Mouse (Mus musculus) G1E (cell line): ENCODE measurements around the gene B3galt1. TPM values are rescaled to one million over a fixed set of nuclear protein-coding genes. Genes with fewer than 3 reads are reported as not detected.

Experiments used
- ATAC-seq: 2 replicates; pipeline ENCODE4 v1.8.0; 2016; ENCODE audit warnings: mild to moderate bottlenecking; ENCODE audit not compliant: insufficient number of reproducible peaks, poor library complexity, low FRiP score, severe bottlenecking; ENCODE audit errors: extremely low read depth
- DNase-seq: peaks from one replicate; pipeline ENCODE4 v3.0.0; 2012; ENCODE audit warnings: low spot score
- H3K27me3 ChIP-seq: 2 replicates; pipeline ENCODE4 v1.6.1; 2012; ENCODE audit warnings: mild to moderate bottlenecking, low read length, inconsistent platforms; ENCODE audit not compliant: insufficient read depth
- H3K36me3 ChIP-seq: replicated peaks from 2 replicates; pipeline ENCODE3; 2012; ENCODE audit warnings: mild to moderate bottlenecking, inconsistent platforms
- H3K4me1 ChIP-seq: 2 replicates; pipeline ENCODE4 v1.6.1; 2012; ENCODE audit warnings: low read depth, low read length, inconsistent platforms, mixed read lengths; ENCODE audit not compliant: insufficient read depth
- H3K4me3 ChIP-seq: 2 replicates; pipeline ENCODE4 v1.5.1; 2012; ENCODE audit warnings: low read depth, mild to moderate bottlenecking, inconsistent platforms, low read length, moderate library complexity, mixed read lengths
- H3K9me3 ChIP-seq: replicated peaks from 2 replicates; pipeline ENCODE4 v1.6.1; 2012; ENCODE audit warnings: inconsistent platforms
- CTCF ChIP-seq: IDR thresholded peaks from 2 replicates; pipeline ENCODE4 v1.5.1; 2012; ENCODE audit warnings: low read depth, low read length, inconsistent platforms, mixed read lengths
- GATA1 ChIP-seq: IDR thresholded peaks from 2 replicates; pipeline ENCODE4 v1.6.1; 2012; ENCODE audit warnings: borderline replicate concordance, low read length, inconsistent platforms, mixed read lengths
- GATA2 ChIP-seq: IDR thresholded peaks from 2 replicates; pipeline ENCODE4 v1.6.1; 2012; ENCODE audit warnings: low read depth, low read length, inconsistent platforms, borderline replicate concordance
- POLR2AphosphoS5 ChIP-seq: IDR thresholded peaks from 2 replicates; pipeline ENCODE4 v1.6.1; 2012; ENCODE audit warnings: low read depth, low read length, inconsistent platforms; ENCODE audit not compliant: insufficient replicate concordance
- TAL1 ChIP-seq: conservative IDR thresholded peaks from 2 replicates; pipeline ENCODE4 v1.6.1; 2012; ENCODE audit warnings: low read depth, low read length, inconsistent platforms, mixed read lengths
- polyA plus RNA-seq: library from polyadenylated mRNA; stranded (reverse); fragments of >175 nt; gene quantifications from 2 replicates; pipeline ENCODE4 v1.2.3, GENCODE M21; 2012
- total RNA-seq, 2 experiments: library from RNA; stranded (forward) in 1 of 2; stranded (reverse) in 1 of 2; fragments of 200-1000 nt in 1 of 2; fragments of >200 nt in 1 of 2; fragmentation: Nextera tagmentation in 1 of 2; gene quantifications; 2 replicates each; pipeline ENCODE4 v1.2.3; 2014 to 2017

Gene B3galt1
- total and polyA plus RNA-seq, 3 experiments: 0.16 TPM; not detected in 2

DNA sequence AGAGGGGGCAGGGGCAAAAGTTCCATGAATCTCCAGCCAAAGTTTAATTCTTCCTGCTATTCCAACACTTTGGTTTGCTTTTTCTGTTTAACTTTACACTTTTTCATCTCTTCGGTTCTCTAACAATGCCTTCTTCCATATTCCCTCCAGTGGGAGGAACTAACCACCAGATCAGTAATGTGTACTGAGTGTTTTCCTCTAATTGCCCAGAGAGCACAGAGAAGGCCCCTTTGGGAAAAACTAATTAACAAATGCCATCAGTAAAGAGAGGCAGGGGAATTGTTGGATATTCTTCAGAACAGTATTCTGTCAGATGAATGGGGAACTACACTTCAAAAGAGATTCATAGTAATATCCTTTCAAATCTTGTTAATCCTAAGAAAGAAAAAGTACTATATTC, 338.1 kb downstream of the B3galt1 start:
- no peak for ATAC-seq
- TF ChIP-seq CTCF (no peak), GATA1 (no peak), POLR2AphosphoS5 (no peak), GATA2 (no peak), TAL1 (no peak)
- Histone ChIP-seq H3K9me3 (peaks cover 15% of the 10 kb centered on the region; the same call in 1 of the 2 replicates), H3K27me3 (no peaks in the 10 kb centered on the region), H3K36me3 (no peaks in the 10 kb centered on the region), H3K4me1 (no peaks in the 10 kb centered on the region), H3K4me3 (no peak overlapping the region)
- DNase-seq: no peak

DNA sequence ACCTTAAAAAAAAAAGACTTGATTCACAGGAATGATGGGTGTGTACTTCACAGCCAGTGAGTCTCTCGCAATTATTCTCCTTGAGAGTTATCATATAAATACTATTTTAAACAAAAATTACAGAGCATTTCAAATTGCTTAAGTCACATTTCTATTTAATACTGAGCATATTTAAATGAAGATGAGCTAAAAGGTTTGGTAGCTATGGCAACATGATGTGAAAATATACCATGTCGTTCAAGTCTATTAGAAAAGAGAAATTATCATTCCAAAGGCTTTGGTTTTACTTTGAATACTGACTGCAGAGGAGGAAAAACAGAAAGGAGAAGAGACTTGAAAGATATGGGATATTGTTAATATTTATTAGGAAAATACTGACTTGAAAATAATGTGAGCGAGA, 366.3 kb downstream of the B3galt1 start:
- DNase-seq: no peak
- Histone ChIP-seq H3K36me3 (no peaks in the 10 kb centered on the region), H3K4me3 (no peak overlapping the region), H3K9me3 (peaks cover 14% of the 10 kb centered on the region), H3K4me1 (no peaks in the 10 kb centered on the region), H3K27me3 (no peaks in the 10 kb centered on the region)
- no peak for TF ChIP-seq GATA2
- no peak for TF ChIP-seq POLR2AphosphoS5
- no peak for TF ChIP-seq TAL1
- no peak for TF ChIP-seq CTCF
- TF ChIP-seq GATA1: no peak
- ATAC-seq: no peak

DNA sequence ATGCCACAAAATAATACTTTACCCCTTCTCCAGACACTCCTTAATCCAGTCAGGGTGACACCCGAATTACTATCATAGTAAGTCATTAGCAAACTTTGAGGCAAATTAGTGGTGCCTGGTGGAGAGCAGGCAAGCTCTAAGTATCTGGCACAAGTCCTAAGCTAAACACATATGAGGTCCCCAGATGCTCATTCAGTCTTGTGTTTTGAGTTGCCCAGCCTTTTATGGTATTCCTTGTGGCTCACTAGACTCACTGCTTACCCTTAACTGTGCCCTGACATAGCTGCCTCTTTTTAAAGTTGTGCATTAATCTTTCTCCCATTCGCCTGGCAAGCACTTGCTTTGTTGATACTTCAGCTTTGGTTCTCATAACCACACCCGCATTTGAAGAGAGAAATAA, 382.7 kb downstream of the B3galt1 start:
- TF ChIP-seq GATA2 (no peak), TAL1 (no peak), POLR2AphosphoS5 (no peak), GATA1 (no peak), CTCF (no peak)
- no peak for DNase-seq

DNA sequence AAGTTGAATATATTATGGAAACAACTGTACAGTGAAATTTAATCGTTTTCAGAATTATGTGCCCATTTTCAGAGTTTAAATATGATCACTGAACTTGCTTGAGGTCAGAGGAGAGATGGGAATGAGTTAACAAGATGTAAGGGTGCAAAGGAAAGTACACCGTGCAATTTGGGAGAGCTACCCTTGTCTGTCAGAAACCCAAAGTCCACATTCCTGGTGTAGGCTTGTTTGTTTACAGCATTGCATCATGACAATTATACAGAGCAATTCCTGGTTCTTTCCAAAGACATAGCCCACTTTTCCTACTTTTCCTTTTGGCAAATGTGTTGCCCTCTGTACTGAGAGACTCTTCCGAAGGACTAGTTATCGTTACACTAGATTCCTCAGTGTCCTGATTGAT, 390.5 kb downstream of the B3galt1 start:
- no peak for TF ChIP-seq POLR2AphosphoS5
- no peak for TF ChIP-seq GATA2
- no peak for TF ChIP-seq GATA1
- no peak for TF ChIP-seq TAL1
- no peak for TF ChIP-seq CTCF
- Histone ChIP-seq H3K4me1 (no peaks in the 10 kb centered on the region), H3K4me3 (no peak overlapping the region), H3K9me3 (0 out of 2 replicates have a peak, but pooled peaks cover 2% of the 10 kb centered on the region), H3K27me3 (no peaks in the 10 kb centered on the region), H3K36me3 (no peaks in the 10 kb centered on the region)
- ATAC-seq (no peak), DNase-seq (no peak)

More for the DNA sequence above, 382.7 kb downstream of the B3galt1 start:
- Histone ChIP-seq H3K27me3 (no peaks in the 10 kb centered on the region), H3K4me1 (no peaks in the 10 kb centered on the region), H3K36me3 (no peaks in the 10 kb centered on the region), H3K9me3 (0 out of 2 replicates have a peak, but pooled peaks cover 2% of the 10 kb centered on the region), H3K4me3 (no peak overlapping the region)
- ATAC-seq: no peak

DNA sequence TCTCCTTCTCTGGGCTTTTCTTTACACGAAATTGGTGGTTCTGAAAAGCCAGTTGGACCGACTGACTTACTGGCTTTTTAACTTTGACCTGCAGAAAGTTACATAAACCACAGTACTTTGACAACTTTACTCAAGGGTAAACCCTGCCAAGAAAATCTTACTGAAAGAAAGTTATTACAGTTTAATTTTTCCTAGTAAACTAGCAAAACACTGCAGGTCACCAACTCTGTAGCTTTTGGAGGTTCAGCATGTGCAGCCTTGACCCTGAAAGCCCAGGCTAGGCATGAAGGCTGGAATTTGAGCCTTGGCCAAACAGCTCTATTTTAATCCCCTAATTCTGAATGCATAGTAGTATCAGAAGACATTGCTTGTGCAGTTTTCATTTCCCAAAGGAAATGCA, 391.9 kb downstream of the B3galt1 start:
- Histone ChIP-seq H3K27me3 (no peaks in the 10 kb centered on the region), H3K9me3 (0 out of 2 replicates have a peak, but pooled peaks cover 2% of the 10 kb centered on the region), H3K4me1 (no peaks in the 10 kb centered on the region), H3K36me3 (no peaks in the 10 kb centered on the region), H3K4me3 (no peak overlapping the region)
- no peak for ATAC-seq
- TF ChIP-seq GATA1: no peak
- TF ChIP-seq POLR2AphosphoS5: no peak
- no peak for TF ChIP-seq TAL1
- TF ChIP-seq GATA2: no peak
- no peak for TF ChIP-seq CTCF
- DNase-seq: no peak

DNA sequence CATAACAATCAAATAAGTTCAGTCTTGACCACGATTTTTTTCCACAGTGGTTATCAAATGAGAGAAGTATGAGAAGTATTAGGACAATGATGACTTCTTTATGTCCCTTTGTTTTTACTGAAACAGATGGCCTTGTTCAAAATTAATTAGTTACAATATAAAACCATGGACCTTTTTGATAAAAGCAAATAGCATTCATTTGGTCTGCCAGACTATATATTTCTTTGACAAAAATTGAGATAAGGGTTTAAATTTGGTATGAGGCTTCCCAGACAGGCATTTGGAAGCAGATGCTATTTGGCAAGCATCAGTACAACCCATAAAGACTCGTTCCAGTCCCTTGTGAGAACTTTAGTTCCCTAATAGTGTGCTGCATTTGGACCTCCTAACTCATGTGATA, 395.0 kb downstream of the B3galt1 start:
- Histone ChIP-seq H3K9me3 (peaks cover 4% of the 10 kb centered on the region; the same call in 1 of the 2 replicates), H3K4me1 (no peaks in the 10 kb centered on the region), H3K27me3 (no peaks in the 10 kb centered on the region), H3K36me3 (no peaks in the 10 kb centered on the region), H3K4me3 (no peak overlapping the region)
- no peak for TF ChIP-seq GATA2
- TF ChIP-seq GATA1: no peak
- TF ChIP-seq TAL1: no peak
- TF ChIP-seq CTCF: no peak
- TF ChIP-seq POLR2AphosphoS5: no peak
- ATAC-seq (no peak), DNase-seq (no peak)
